Mouse (Mus musculus) forebrain, embryonic 11.5 days (tissue): ENCODE measurements at regions not wholly inside any gene's neighbourhood (a gene's known extent, or its start where the extent isn't known, plus 50 kb on each side); places are given as distances from the start of the nearest gene placed in this dataset.
A peak's percentile ranks its signal among the peaks of the same experiment; 100 is the strongest.

Experiments used
- ATAC-seq: fragments of 200-750 bp; cut with Nextera tagmentation; replicated peaks from 2 replicates; pipeline ENCODE4 v1.8.0; 2017; ENCODE audit warnings: moderate TSS enrichment; ENCODE audit not compliant: low FRiP score
- DNase-seq: peaks from one replicate; pipeline ENCODE4 v3.0.0-alpha.2; 2017; ENCODE audit warnings: low spot score
- H3K27ac ChIP-seq: fragments of 300-500 bp; sonication (generic); 2 replicates; pipeline ENCODE4 v1.5.1; 2014; ENCODE audit warnings: low read depth, low read length
- H3K27me3 ChIP-seq: fragments of 300-500 bp; sonication (generic); 2 replicates; pipeline ENCODE4 v1.6.1; 2014; ENCODE audit warnings: mild to moderate bottlenecking, low read length, mixed read lengths; ENCODE audit not compliant: control insufficient read depth, insufficient read depth
- H3K36me3 ChIP-seq: fragments of 300-500 bp; sonication (generic); 2 replicates; pipeline ENCODE4 v1.6.1; 2014; ENCODE audit warnings: mild to moderate bottlenecking, low read length, moderate library complexity, mixed read lengths; ENCODE audit not compliant: control insufficient read depth, insufficient read depth
- H3K4me1 ChIP-seq: fragments of 300-500 bp; sonication (generic); replicated peaks from 2 replicates; pipeline ENCODE4 v1.6.1; 2014; ENCODE audit warnings: low read length, mixed read lengths; ENCODE audit not compliant: control insufficient read depth, insufficient read depth
- H3K4me2 ChIP-seq: fragments of 300-500 bp; sonication (generic); 2 replicates; pipeline ENCODE4 v1.6.1; 2014; ENCODE audit warnings: low read depth, mild to moderate bottlenecking, low read length, moderate library complexity, mixed read lengths; ENCODE audit not compliant: severe bottlenecking
- H3K4me3 ChIP-seq: fragments of 300-500 bp; sonication (generic); 2 replicates; pipeline ENCODE4 v1.5.1; 2014; ENCODE audit warnings: low read depth, low read length
- H3K9ac ChIP-seq: fragments of 300-500 bp; sonication (generic); 2 replicates; pipeline ENCODE4 v1.6.1; 2014; ENCODE audit warnings: low read length
- H3K9me3 ChIP-seq: fragments of 300-500 bp; sonication (generic); 2 replicates; pipeline ENCODE4 v1.6.1; 2016; ENCODE audit warnings: low read length, mixed read lengths; ENCODE audit not compliant: control insufficient read depth
- WGBS: fragments of 180-500 bp; shearing (Covaris S2); extraction: QIAGEN DNeasy Blood & Tissue Kit; methylation state at CpG from one replicate; pipeline ENCODE4 v1.1.7; 2014; 5-methylcytosine and 5-hydroxymethylcytosine counted together

- Histone ChIP-seq H3K4me1 (no peaks in the 10 kb centered on the region), H3K4me2 (no peak overlapping the region), H3K27ac (no peak overlapping the region), H3K9me3 (no peaks in the 10 kb centered on the region), H3K4me3 (no peak overlapping the region), H3K27me3 (no peaks in the 10 kb centered on the region), H3K36me3 (no peaks in the 10 kb centered on the region), H3K9ac (no peak overlapping the region)
- DNase-seq (no peak), ATAC-seq (no peak)
- 89% methylated on average over 5 of the region's 5 CpGs for WGBS
These were observed 199.4 kb downstream of the Snx13 start for GRCm38 (mm10) chr12:35246226-35247014.

- WGBS, result 65% methylated on average over 2 of the region's 2 CpGs
- Histone ChIP-seq H3K27me3 (no peaks in the 10 kb centered on the region), H3K36me3 (no peaks in the 10 kb centered on the region), H3K9ac (no peak overlapping the region), H3K9me3 (no peaks in the 10 kb centered on the region), H3K4me1 (no peaks in the 10 kb centered on the region), H3K27ac (no peak overlapping the region), H3K4me2 (no peak overlapping the region), H3K4me3 (no peak overlapping the region)
- DNase-seq (no peak), ATAC-seq (peak; percentile 44; the same call in 1 of the 2 replicates)
These were observed 185.3 kb downstream of the Snx13 start for GRCm38 (mm10) chr12:35232322-35232673.

GRCm38 (mm10) chr12:35231414-35232321 lies 184.7 kb downstream of the Snx13 start:
- peak; percentile 58 for ATAC-seq
- Histone ChIP-seq H3K27ac (no peak overlapping the region), H3K4me2 (no peak overlapping the region)

GRCm38 (mm10) chr12:35220429-35220828 lies 173.4 kb downstream of the Snx13 start:
- ATAC-seq, result no peak
- Histone ChIP-seq H3K27ac (no peak overlapping the region), H3K9me3 (no peaks in the 10 kb centered on the region), H3K4me3 (no peak overlapping the region), H3K4me1 (no peaks in the 10 kb centered on the region), H3K27me3 (no peaks in the 10 kb centered on the region), H3K36me3 (no peaks in the 10 kb centered on the region), H3K9ac (no peak overlapping the region), H3K4me2 (no peak overlapping the region)
- no peak for DNase-seq

More at GRCm38 (mm10) chr12:35231414-35232321, 184.7 kb downstream of the Snx13 start:
- no peaks in the 10 kb centered on the region for H3K4me1 ChIP-seq
- no peaks in the 10 kb centered on the region for H3K36me3 ChIP-seq
- H3K27me3 ChIP-seq, result no peaks in the 10 kb centered on the region
- no peaks in the 10 kb centered on the region for H3K9me3 ChIP-seq
- H3K4me3 ChIP-seq, result no peak overlapping the region
- no peak overlapping the region for H3K9ac ChIP-seq
- DNase-seq, result no peak

GRCm38 (mm10) chr12:35220002-35220401 lies 173.0 kb downstream of the Snx13 start:
- ATAC-seq (no peak), DNase-seq (no peak)
- Histone ChIP-seq H3K27me3 (no peaks in the 10 kb centered on the region), H3K9ac (no peak overlapping the region), H3K9me3 (no peaks in the 10 kb centered on the region), H3K4me3 (no peak overlapping the region), H3K27ac (no peak overlapping the region), H3K36me3 (no peaks in the 10 kb centered on the region), H3K4me1 (no peaks in the 10 kb centered on the region), H3K4me2 (no peak overlapping the region)

- H3K9ac ChIP-seq, result no peak overlapping the region
- no peaks in the 10 kb centered on the region for H3K9me3 ChIP-seq
These were observed 169.7 kb downstream of the Snx13 start for GRCm38 (mm10) chr12:35216725-35217124.

GRCm38 (mm10) chr12:35209399-35209798 lies 162.4 kb downstream of the Snx13 start:
- DNase-seq (no peak), ATAC-seq (no peak)
- no peak overlapping the region for H3K4me2 ChIP-seq
- H3K27me3 ChIP-seq, result no peaks in the 10 kb centered on the region
- no peaks in the 10 kb centered on the region for H3K4me1 ChIP-seq
- H3K27ac ChIP-seq, result no peak overlapping the region
- no peaks in the 10 kb centered on the region for H3K36me3 ChIP-seq
- no peak overlapping the region for H3K4me3 ChIP-seq
- no peaks in the 10 kb centered on the region for H3K9me3 ChIP-seq
- H3K9ac ChIP-seq, result no peak overlapping the region

More at GRCm38 (mm10) chr12:35216725-35217124, 169.7 kb downstream of the Snx13 start:
- Histone ChIP-seq H3K27ac (no peak overlapping the region), H3K27me3 (no peaks in the 10 kb centered on the region), H3K4me1 (no peaks in the 10 kb centered on the region), H3K36me3 (no peaks in the 10 kb centered on the region), H3K4me3 (no peak overlapping the region), H3K4me2 (no peak overlapping the region)
- 91% methylated on average over 2 of the region's 2 CpGs for WGBS
- DNase-seq (no peak), ATAC-seq (no peak)

GRCm38 (mm10) chr12:35207605-35208004 lies 160.6 kb downstream of the Snx13 start:
- no peaks in the 10 kb centered on the region for H3K36me3 ChIP-seq
- no peaks in the 10 kb centered on the region for H3K9me3 ChIP-seq
- H3K27me3 ChIP-seq, result no peaks in the 10 kb centered on the region
- H3K4me2 ChIP-seq, result no peak overlapping the region
- H3K27ac ChIP-seq, result no peak overlapping the region
- ATAC-seq (no peak), DNase-seq (no peak)
- H3K4me1 ChIP-seq, result no peaks in the 10 kb centered on the region
- H3K9ac ChIP-seq, result no peak overlapping the region
- 82% methylated on average over 3 of the region's 3 CpGs for WGBS
- no peak overlapping the region for H3K4me3 ChIP-seq
